Comparison of ENCODE assay signal across 9 mouse cellular contexts in the genomic region with DNA sequence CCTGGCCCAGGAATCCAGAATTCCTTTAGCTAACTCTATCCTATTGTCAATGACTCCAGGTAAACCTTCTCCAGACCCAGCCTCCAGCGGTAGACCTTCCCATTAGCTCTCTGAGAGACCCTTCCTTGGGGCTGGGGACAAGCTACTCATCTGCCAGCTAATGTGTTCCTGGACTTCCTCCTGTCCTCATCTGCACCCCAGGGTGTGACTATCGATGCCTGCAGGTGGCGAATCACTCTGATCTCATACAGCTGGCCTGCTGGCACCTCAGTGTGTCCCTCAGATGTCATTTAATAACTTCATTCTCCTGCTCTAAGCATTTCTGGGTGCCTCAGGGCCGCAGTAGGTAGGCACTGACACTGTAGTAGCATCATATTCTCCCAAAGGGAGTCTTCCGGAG. TPM values are rescaled to one million over a fixed set of nuclear protein-coding genes. Genes with fewer than 3 reads are reported as not detected.
DNase-seq lines count a peak whose midpoint lies in the region; ATAC-seq and TF ChIP-seq lines count a peak whose summit lies in the region.
"Had no signal": no experiment of that assay in that cellular context is flagged by ENCODE, and none has a peak within 500 bp of the region (broad histone marks: within the 10 kb centered on the region; RNA-seq: fewer than 3 reads in every experiment).

No protein-coding gene starts in this region.

- WGBS in lung, embryonic 16.5 days, result 74% methylated on average over 5 of the region's 5 CpGs
- 78% methylated on average over 5 of the region's 5 CpGs for WGBS in hindbrain, postnatal 0 days

- no peaks in the 10 kb centered on the region for H3K27me3 ChIP-seq in lung, embryonic 16.5 days (ENCODE audit: control insufficient read depth, insufficient read depth, low read depth, low read length)
- no peaks in the 10 kb centered on the region for H3K27me3 ChIP-seq in hindbrain, postnatal 0 days (ENCODE audit: insufficient read depth, low read length)
- H3K27me3 ChIP-seq in splenic B cell, adult 2 months (ENCODE audit: control insufficient read depth, insufficient read depth, low read length, poor library complexity, severe bottlenecking), result no peaks in the 10 kb centered on the region

- no peak for TF ChIP-seq CTCF in hindbrain, postnatal 0 days (IDR thresholded peaks at IDR 0.05; ENCODE audit: low read depth)

- peak overlapping the region; percentile 59 for H3K9ac ChIP-seq in lung, embryonic 16.5 days (ENCODE audit: low read length)
- H3K9ac ChIP-seq in hindbrain, postnatal 0 days (replicated peaks; ENCODE audit: low read length), result no peak overlapping the region

- no peak overlapping the region for H3K4me3 ChIP-seq in lung, embryonic 16.5 days (ENCODE audit: low read length)
- H3K4me3 ChIP-seq in hindbrain, postnatal 0 days (ENCODE audit: low read length), result no peak overlapping the region

- H3K4me1 ChIP-seq in lung, embryonic 16.5 days (replicated peaks; ENCODE audit: control insufficient read depth, insufficient read depth, low read length), result peaks cover 14% of the 10 kb centered on the region
- peaks cover 13% of the 10 kb centered on the region; the same call in 1 of the 2 replicates for H3K4me1 ChIP-seq in hindbrain, postnatal 0 days (ENCODE audit: insufficient read depth, low read length)

- no peak for ATAC-seq in lung, embryonic 16.5 days (ENCODE audit: low read depth)
- no peak for ATAC-seq in hindbrain, postnatal 0 days

- peak; percentile 94 for DNase-seq in heart, adult 11 months
- DNase-seq in heart, postnatal 4 days, result no peak
- DNase-seq in lung, postnatal 36 days, result no peak
- no peak for DNase-seq in hindbrain, postnatal 0 days (ENCODE audit: low spot score)
- DNase-seq in splenic B cell, adult 2 months (ENCODE audit: low read depth, low spot score), result peak; percentile 33
- no peak for DNase-seq in adrenal gland, adult 2 months
- no peak for DNase-seq in layer of hippocampus, postnatal 36 days

- no peaks in the 10 kb centered on the region for H3K9me3 ChIP-seq in lung, embryonic 16.5 days (ENCODE audit: control insufficient read depth, low read length)
- H3K9me3 ChIP-seq in hindbrain, postnatal 0 days (ENCODE audit: low read length), result no peaks in the 10 kb centered on the region

- H3K4me2 ChIP-seq in lung, embryonic 16.5 days (ENCODE audit: low read depth, low read length), result peak overlapping the region; percentile 84
- peak overlapping the region; percentile 70; the same call in 1 of the 2 replicates for H3K4me2 ChIP-seq in hindbrain, postnatal 0 days (ENCODE audit: low read depth, low read length)

- no peaks in the 10 kb centered on the region for H3K36me3 ChIP-seq in lung, embryonic 16.5 days (ENCODE audit: control insufficient read depth, insufficient read depth, low read length)
- H3K36me3 ChIP-seq in hindbrain, postnatal 0 days (ENCODE audit: insufficient read depth, low read length), result no peaks in the 10 kb centered on the region
- no peaks in the 10 kb centered on the region for H3K36me3 ChIP-seq in splenic B cell, adult 2 months (ENCODE audit: control insufficient read depth, insufficient read depth, low read length, poor library complexity, severe bottlenecking)

- peak overlapping the region; percentile 88 for H3K27ac ChIP-seq in lung, embryonic 16.5 days (ENCODE audit: low read length)
- H3K27ac ChIP-seq in hindbrain, postnatal 0 days, result no peak overlapping the region

RNA-seq across cellular contexts. Expression of gene Ercc1, which starts 16.8 kb away (rescaled TPM):
- total RNA-seq in heart, postnatal 4 days (2021), result 10 to 100 TPM; 42.4 to 43.5 TPM
- polyA plus RNA-seq in lung, embryonic 16.5 days (2015; fragmentation: Nextera tagmentation; extraction: Ambion mirVana), result 79.9 and 82.5 TPM in 2 replicates
- 44.1 and 46.1 TPM in 2 replicates for total RNA-seq in hindbrain, postnatal 0 days (2014; rRNA removed)
- polyA plus RNA-seq in hindbrain, postnatal 0 days (2015; fragmentation: Nextera tagmentation; extraction: Ambion mirVana), result 69.0 and 74.2 TPM in 2 replicates
- total RNA-seq in adrenal gland, adult 2 months (2021), result 10 to 100 TPM; 36.5 to 40.8 TPM
- polyA plus RNA-seq in adrenal gland, adult 2 months (2012; rRNA removed), result 36.3 and 37.8 TPM in 2 replicates
- total RNA-seq in layer of hippocampus, postnatal 36 days (2021), result 10 to 100 TPM; 44.4 to 53.4 TPM

RNA-seq across cellular contexts. Expression of gene Fosb, which starts 17.9 kb away (rescaled TPM):
- under 1 TPM; 0.52 to 0.86 TPM for total RNA-seq in heart, postnatal 4 days (2021)
- 0.20 and 0.31 TPM in 2 replicates for polyA plus RNA-seq in lung, embryonic 16.5 days (2015; fragmentation: Nextera tagmentation; extraction: Ambion mirVana)
- 0.31 and 1.0 TPM in 2 replicates for total RNA-seq in hindbrain, postnatal 0 days (2014; rRNA removed)
- 0.09 and 0.11 TPM in 2 replicates for polyA plus RNA-seq in hindbrain, postnatal 0 days (2015; fragmentation: Nextera tagmentation; extraction: Ambion mirVana)
- total RNA-seq in adrenal gland, adult 2 months (2021), result 10 to 100 TPM in 1 of 2 experiments, 1 to 10 TPM in 1; 5.8 to 34.5 TPM
- 2.6 and 3.2 TPM in 2 replicates for polyA plus RNA-seq in adrenal gland, adult 2 months (2012; rRNA removed)
- 10 to 100 TPM; 12.6 to 18.8 TPM for total RNA-seq in layer of hippocampus, postnatal 36 days (2021)
- polyA plus RNA-seq: limb, embryonic 11.5 days had no signal

RNA-seq across cellular contexts. Expression of gene Cd3eap, which starts 31.5 kb away (rescaled TPM):
- total RNA-seq in heart, postnatal 4 days (2021), result 1 to 10 TPM; 9.0 to 9.5 TPM
- 17.2 and 17.3 TPM in 2 replicates for polyA plus RNA-seq in lung, embryonic 16.5 days (2015; fragmentation: Nextera tagmentation; extraction: Ambion mirVana)
- total RNA-seq in hindbrain, postnatal 0 days (2014; rRNA removed), result 11.1 and 12.4 TPM in 2 replicates
- polyA plus RNA-seq in hindbrain, postnatal 0 days (2015; fragmentation: Nextera tagmentation; extraction: Ambion mirVana), result 17.9 and 19.3 TPM in 2 replicates
- total RNA-seq in adrenal gland, adult 2 months (2021), result 10 to 100 TPM; 13.2 to 13.3 TPM
- 12.3 and 21.5 TPM in 2 replicates for polyA plus RNA-seq in adrenal gland, adult 2 months (2012; rRNA removed)
- 10 to 100 TPM; 17.6 to 19.4 TPM for total RNA-seq in layer of hippocampus, postnatal 36 days (2021)

RNA-seq across cellular contexts. Expression of gene Ppp1r13l, which starts 31.8 kb away (rescaled TPM):
- 10 to 100 TPM; 39.0 to 47.2 TPM for total RNA-seq in heart, postnatal 4 days (2021)
- 4.9 TPM in 2 replicates for polyA plus RNA-seq in lung, embryonic 16.5 days (2015; fragmentation: Nextera tagmentation; extraction: Ambion mirVana)
- total RNA-seq in hindbrain, postnatal 0 days (2014; rRNA removed), result 0.68 and 1.0 TPM in 2 replicates
- polyA plus RNA-seq in hindbrain, postnatal 0 days (2015; fragmentation: Nextera tagmentation; extraction: Ambion mirVana), result 1.0 and 1.2 TPM in 2 replicates
- 1 to 10 TPM; 6.5 to 8.3 TPM for total RNA-seq in adrenal gland, adult 2 months (2021)
- polyA plus RNA-seq in adrenal gland, adult 2 months (2012; rRNA removed), result 16.9 and 20.2 TPM in 2 replicates
- 1 to 10 TPM; 6.0 to 7.0 TPM for total RNA-seq in layer of hippocampus, postnatal 36 days (2021)

RNA-seq across cellular contexts. Expression of gene Rtn2, which starts 45.4 kb away (rescaled TPM):
- 10 to 100 TPM; 30.2 to 32.3 TPM for total RNA-seq in heart, postnatal 4 days (2021)
- 13.8 and 17.5 TPM in 2 replicates for polyA plus RNA-seq in lung, embryonic 16.5 days (2015; fragmentation: Nextera tagmentation; extraction: Ambion mirVana)
- 151 and 155 TPM in 2 replicates for total RNA-seq in hindbrain, postnatal 0 days (2014; rRNA removed)
- 98.4 and 101 TPM in 2 replicates for polyA plus RNA-seq in hindbrain, postnatal 0 days (2015; fragmentation: Nextera tagmentation; extraction: Ambion mirVana)
- 1 to 10 TPM; 4.2 to 7.4 TPM for total RNA-seq in adrenal gland, adult 2 months (2021)
- polyA plus RNA-seq in adrenal gland, adult 2 months (2012; rRNA removed), result 14.6 and 19.4 TPM in 2 replicates
- 10 to 100 TPM; 89.7 to 91.3 TPM for total RNA-seq in layer of hippocampus, postnatal 36 days (2021)

Comparison
In these comparisons a context has a peak if more than half of its experiments do, and no peak if none do; other contexts are left out.
1. DNase-seq: peak in heart, adult 11 months (single experiment) and splenic B cell, adult 2 months (single experiment); none in heart, postnatal 4 days (single experiment), lung, postnatal 36 days (single experiment), hindbrain, postnatal 0 days (single experiment), adrenal gland, adult 2 months (single experiment) and layer of hippocampus, postnatal 36 days (0 of 2).